Mouse (Mus musculus): ENCODE measurements around the gene BC005537.
A peak's percentile ranks its signal among the peaks of the same experiment; 100 is the strongest.
"Not testable (repeated sequence)": the region's sequence is repeated elsewhere in the genome, so short reads cannot be mapped to it uniquely, and the experiment has no call there.

The BC005537 gene

DNA sequence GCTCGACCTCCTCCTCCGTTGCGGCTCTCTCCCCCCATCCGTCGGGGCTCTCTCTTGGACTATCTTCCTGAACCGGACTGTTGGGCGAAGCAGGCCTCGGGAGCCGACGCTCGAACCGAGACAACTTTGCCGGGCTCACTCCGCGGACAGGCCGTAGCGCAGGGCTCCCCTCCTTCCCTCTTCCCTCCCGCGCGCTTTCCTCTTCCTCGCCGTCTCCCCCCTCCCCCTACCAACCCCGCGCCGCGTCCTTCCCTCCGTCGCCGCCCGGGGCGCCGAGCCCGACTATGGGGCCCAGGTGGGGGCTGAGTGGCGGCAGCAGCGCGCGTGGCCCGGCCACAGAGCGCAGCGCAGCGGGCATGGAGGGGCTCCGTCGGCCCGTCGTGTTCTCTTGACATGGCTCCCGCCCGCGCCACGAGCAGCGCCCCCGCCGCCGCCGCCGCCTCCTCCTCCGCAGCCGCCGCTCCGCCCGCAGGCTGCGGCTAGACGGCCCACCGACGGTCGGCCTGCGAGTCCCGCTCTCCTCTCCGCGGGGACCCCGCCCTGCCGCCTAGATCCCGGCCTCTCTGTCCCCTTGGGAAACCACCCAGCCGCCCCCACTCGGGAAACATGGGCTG lies at the start of gene BC005537:
TSS of gene BC005537 (plus strand) at position 350 of the 614 bp plus-strand sequence.
- no peak for DNase-seq (ENCODE audit: extremely low spot score, low read depth, low spot score)

- DNase-seq (ENCODE audit: extremely low spot score, low read depth, low spot score), result no peak
Measured at GRCm38 (mm10) chr13:24756756-24757155, 44.7 kb upstream of the BC005537 start.

- no peak for DNase-seq (ENCODE audit: extremely low spot score, low read depth, low spot score)
Measured at GRCm38 (mm10) chr13:24757820-24758564, 43.5 kb upstream of the BC005537 start.

DNA sequence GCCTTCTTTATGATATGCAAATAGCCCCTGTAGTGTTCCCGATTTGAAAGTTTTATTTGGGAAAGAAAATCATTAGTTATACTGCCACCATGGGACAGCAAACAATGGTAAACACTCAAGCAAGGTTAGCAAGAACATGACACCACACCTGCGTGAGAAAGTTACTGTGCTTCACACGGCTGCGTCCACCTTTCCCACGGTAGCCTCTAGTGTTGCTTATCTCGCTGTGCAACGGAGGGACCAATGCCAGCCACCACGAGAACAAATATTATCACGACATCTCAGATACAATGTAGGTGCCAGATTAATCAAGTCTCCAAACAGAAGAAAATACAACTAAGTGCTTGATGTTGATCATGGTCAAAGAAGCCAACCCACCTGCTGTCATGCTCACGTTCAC lies 42.0 kb upstream of the BC005537 start:
- no peak for DNase-seq (ENCODE audit: extremely low spot score, low read depth, low spot score)

DNA sequence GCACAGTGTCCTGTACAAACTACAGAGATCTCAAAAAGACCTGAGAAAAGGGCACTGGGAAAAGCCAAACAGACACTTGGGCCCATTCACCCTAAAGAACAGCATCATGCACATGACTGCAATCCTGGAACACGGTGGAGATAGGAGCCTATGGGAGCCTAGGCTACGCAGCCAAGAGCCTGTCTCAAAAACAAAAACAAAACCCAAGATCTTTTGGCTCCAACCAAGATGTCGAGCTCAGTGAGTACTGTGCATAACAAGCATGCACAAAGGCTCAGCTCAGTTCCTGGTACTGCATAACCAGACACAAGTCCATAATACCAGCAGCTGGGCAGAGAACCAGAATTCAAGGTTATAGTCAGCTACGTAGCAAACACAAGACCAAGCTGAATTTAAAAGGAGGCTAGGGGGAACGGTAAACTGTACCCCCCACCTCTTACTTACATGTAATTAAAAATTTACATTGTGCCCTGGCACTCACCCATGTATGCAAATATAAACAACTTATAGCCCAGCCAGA lies 41.0 kb upstream of the BC005537 start:
- no peak for DNase-seq (ENCODE audit: extremely low spot score, low read depth, low spot score)

DNA sequence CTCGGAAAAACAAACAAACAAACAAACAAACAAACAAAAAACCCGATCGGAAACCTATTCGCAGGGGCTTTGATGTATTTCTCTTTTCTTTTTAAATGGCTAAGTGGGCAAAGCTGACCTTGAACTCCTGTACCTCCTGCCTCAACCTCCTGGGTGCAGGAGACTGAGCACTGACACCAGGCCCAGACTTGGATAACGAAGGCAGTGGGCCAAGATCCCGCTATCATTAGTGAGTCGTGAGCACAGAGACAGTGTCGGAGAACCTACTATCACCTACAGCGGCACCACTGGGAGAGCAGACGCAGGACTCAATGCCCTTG lies 40.4 kb upstream of the BC005537 start:
- no peak for DNase-seq (ENCODE audit: extremely low spot score, low read depth, low spot score)

DNA sequence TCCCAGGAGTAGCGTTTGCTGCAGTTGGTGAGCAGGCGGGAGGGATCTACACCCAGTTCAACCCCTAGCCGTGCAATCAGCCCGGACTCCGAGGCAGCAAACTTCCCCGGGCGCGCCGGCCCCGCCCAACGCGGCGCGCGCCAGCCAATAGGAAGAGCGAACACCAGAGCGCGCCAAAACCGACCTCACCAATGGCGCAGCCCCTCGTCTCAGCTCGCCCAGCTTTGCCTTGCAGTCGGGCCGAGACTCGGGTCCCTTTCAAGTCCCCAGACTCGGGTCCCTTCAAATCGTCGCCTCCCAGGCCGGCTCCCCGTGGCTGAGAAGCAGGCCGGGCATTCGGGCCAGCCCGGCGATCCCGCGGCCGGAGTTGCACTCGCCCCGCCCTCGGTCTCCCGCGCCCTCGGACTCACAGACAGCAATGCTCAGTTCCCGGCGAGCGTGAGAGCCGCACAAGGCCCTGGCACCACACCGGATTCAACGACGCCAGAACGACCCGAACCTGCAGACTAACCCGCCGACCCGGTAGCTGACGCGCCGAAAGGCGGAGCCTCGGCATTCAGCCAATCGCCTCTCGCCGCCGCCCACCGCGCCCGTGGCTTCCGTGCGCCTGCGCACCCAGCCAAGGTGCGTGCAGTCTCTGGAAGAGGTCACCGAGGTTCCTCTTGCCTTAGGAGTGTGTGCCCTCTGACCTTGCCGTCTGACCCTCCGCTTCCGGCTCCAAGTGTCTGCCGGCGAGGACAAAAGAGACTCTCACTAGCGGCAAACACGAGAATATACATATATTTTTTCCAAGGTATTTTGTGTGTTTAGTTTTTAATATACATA lies 39.8 kb upstream of the BC005537 start, which contains the start of gene Gmnn:
TSS of gene Gmnn (minus strand) at position 521 of the 825 bp plus-strand sequence.
- peak; percentile 66 for DNase-seq (ENCODE audit: extremely low spot score, low read depth, low spot score)

GRCm38 (mm10) chr13:24762254-24762653 lies 39.2 kb upstream of the BC005537 start:
- DNase-seq (ENCODE audit: extremely low spot score, low read depth, low spot score), result no peak

- not testable (repeated sequence) for DNase-seq (ENCODE audit: extremely low spot score, low read depth, low spot score)
Measured at GRCm38 (mm10) chr13:24767809-24768208, 33.6 kb upstream of the BC005537 start.

GRCm38 (mm10) chr13:24771482-24771881 lies 30.0 kb upstream of the BC005537 start:
- DNase-seq (ENCODE audit: extremely low spot score, low read depth, low spot score), result not testable (repeated sequence)

- peak; percentile 33 for DNase-seq (ENCODE audit: extremely low spot score, low read depth, low spot score)
Measured at GRCm38 (mm10) chr13:24776146-24776844, 25.2 kb upstream of the BC005537 start.

DNA sequence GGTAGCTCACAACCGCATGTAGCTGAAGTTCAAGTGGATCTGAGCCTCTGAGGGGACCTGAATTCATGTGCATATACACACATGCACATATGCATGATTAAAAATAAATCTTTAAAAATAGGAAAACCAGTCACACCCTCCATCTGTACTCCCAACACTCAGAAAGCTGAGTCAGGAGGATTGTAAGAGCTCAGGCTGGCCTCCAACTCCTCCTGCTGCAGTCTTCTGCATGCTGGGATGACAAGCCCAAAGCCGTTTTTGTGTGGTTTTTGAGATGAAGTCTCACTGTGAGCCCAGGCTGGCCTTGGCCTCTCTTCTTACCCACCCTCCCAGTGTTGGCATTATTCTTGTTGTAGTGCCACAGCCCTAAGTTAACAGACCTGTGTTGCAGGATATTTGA lies 23.4 kb upstream of the BC005537 start:
- DNase-seq (ENCODE audit: extremely low spot score, low read depth, low spot score), result no peak

DNA sequence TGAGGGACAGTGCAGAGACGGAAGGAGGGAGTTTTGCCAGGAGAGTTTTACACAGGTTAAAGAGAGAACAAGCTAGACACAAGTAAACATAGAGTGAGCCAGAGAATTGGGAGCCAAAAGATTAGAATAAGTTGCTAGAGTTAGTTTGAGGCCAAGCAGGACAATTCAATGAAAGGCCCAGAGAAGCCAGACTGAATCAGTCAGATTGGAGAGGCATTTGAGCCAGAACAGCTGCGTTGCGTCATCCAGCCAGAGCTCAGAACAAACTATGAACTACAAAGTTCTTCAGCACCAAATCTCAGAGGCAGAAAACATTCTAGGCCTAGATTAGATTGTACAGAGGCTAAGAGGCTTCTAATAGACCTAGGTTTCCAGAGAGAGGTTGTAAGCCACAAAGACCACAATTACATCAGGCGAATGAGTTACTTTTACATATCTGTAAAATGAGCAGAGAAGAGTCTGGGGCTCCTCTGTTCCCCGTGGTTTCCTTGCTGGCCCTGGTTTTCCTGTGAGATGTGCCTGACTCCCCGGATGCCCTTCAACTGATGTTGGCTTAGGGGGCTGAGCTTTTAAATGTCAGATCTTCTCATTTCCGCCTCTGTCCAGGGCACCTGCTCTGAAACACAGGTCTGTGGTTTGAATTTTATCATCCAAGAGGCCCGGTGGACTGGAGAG lies 22.6 kb upstream of the BC005537 start:
- DNase-seq (ENCODE audit: extremely low spot score, low read depth, low spot score), result no peak

- DNase-seq (ENCODE audit: extremely low spot score, low read depth, low spot score), result no peak
Measured at GRCm38 (mm10) chr13:24781916-24782315, 19.5 kb upstream of the BC005537 start.

DNA sequence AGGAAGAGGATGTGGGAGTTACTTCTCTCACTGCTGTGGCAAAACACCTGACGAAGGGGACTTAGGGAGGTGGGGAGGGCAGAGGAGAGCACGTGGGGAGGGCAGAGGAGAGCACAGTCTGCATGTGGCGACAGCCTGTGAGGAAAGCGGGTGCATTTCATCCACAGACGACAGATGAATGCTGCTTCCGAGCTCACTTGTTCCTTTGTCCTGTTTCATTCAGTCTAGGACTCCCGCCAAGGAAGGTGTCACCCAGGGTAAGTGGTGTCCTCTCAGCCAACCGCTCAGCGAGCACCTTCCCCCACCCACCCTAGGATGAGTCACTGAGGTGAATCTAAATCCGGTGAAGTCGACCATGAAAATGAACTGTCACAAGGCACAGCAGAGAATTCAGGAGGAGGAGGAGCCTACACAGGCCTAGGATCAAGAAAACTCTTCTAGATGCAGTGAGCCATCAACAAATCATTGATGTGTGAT lies 15.4 kb upstream of the BC005537 start:
- no peak for DNase-seq (ENCODE audit: extremely low spot score, low read depth, low spot score)

- DNase-seq (ENCODE audit: extremely low spot score, low read depth, low spot score), result no peak
Measured at GRCm38 (mm10) chr13:24787477-24787876, 14.0 kb upstream of the BC005537 start.

DNA sequence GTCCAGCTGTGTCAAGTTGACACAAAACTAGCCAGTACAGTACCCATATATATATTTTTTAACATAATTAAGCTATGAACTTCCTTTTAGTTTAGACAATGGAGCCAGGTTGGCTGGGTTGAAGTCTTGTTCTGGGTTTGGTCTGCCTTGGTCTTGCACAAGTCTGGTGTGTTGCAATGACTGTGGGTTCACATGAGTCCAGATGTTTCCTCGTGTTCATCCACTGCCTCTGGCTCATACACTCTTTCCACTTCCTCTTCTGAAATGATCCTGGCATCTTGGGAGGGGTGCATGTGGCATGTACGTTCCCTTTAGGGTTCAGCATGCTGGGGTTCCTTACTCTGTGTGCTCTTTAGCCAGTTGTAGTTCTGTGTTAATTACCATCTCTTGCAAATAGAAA lies 10.1 kb upstream of the BC005537 start:
- no peak for DNase-seq (ENCODE audit: extremely low spot score, low read depth, low spot score)

GRCm38 (mm10) chr13:24792411-24793045 lies 8.9 kb upstream of the BC005537 start:
- DNase-seq (ENCODE audit: extremely low spot score, low read depth, low spot score), result no peak

DNA sequence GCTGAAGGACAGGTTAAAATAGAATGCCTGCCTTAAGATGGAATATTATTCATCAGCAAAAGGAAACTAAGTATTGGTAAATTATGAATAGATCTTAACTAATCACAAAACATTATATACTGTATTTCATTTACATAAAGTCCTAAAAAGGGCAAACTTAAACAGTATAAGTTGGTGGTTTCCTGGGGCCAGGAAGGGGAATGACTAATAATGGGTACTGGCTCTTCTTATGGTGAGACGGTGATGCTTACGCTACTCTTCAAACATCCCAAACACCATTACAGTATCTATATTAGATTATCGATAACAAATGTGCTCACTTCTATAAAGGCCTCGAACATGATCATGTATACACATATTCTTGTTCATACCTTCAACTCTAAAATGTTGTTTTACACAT lies 2.8 kb upstream of the BC005537 start:
- DNase-seq (ENCODE audit: extremely low spot score, low read depth, low spot score), result no peak

DNA sequence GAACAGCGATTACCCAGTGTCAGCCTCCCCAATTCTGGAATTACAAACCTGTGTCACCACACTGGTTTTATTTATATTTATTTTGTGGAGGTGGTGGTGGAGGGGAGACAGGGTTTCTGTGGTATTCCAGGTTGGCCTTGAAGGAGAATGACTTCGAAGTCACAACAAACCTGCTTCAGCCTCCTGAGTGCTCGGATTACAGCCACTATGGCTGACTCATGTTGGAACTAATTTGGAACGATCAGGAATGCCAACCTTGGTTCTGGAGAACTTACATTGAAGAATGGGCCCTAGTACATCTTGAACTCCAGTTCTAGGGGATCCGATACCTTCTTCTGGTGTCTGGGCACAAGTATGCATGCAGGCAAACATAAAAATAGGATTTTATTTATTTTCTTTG lies 2.1 kb upstream of the BC005537 start:
- DNase-seq (ENCODE audit: extremely low spot score, low read depth, low spot score), result no peak
